Mouse (Mus musculus) embryonic facial prominence, embryonic 12.5 days (tissue): ENCODE data around the gene Lrrc2. TPM values are rescaled to one million over a fixed set of nuclear protein-coding genes. Genes with fewer than 3 reads are reported as not detected.

Experiments
- ATAC-seq: fragments of 200-750 bp; cut with Nextera tagmentation; 2 replicates; pipeline ENCODE4 v1.8.0; 2017; ENCODE audit not compliant: insufficient number of reproducible peaks, insufficient read depth, low FRiP score, low TSS enrichment
- H3K27ac ChIP-seq: fragments of 300-500 bp; sonication (generic); 2 replicates; pipeline ENCODE4 v1.5.1; 2016; ENCODE audit warnings: mild to moderate bottlenecking
- H3K27me3 ChIP-seq: fragments of 300-500 bp; sonication (generic); 2 replicates; pipeline ENCODE4 v1.6.1; 2016; ENCODE audit warnings: mild to moderate bottlenecking, moderate library complexity
- H3K36me3 ChIP-seq: fragments of 300-500 bp; sonication (generic); 2 replicates; pipeline ENCODE4 v1.6.1; 2016; ENCODE audit warnings: mild to moderate bottlenecking
- H3K4me1 ChIP-seq: fragments of 300-500 bp; sonication (generic); 2 replicates; pipeline ENCODE4 v1.6.1; 2016
- H3K4me2 ChIP-seq: fragments of 300-500 bp; sonication (generic); replicated peaks from 2 replicates; pipeline ENCODE4 v1.6.1; 2016; ENCODE audit warnings: mild to moderate bottlenecking, moderate library complexity
- H3K4me3 ChIP-seq: fragments of 300-500 bp; sonication (generic); 2 replicates; pipeline ENCODE4 v1.5.1; 2016; ENCODE audit warnings: mild to moderate bottlenecking
- H3K9ac ChIP-seq: fragments of 300-500 bp; sonication (generic); 2 replicates; pipeline ENCODE4 v1.6.1; 2016; ENCODE audit warnings: mild to moderate bottlenecking, moderate library complexity
- H3K9me3 ChIP-seq: fragments of 300-500 bp; sonication (generic); 2 replicates; pipeline ENCODE4 v1.6.1; 2016; ENCODE audit warnings: mild to moderate bottlenecking, moderate library complexity
- WGBS: fragments of 180-500 bp; shearing (Covaris S2); methylation state at CpG from one replicate; pipeline ENCODE4 v1.1.7; 2016; 5-methylcytosine and 5-hydroxymethylcytosine counted together
- polyA plus RNA-seq: library from polyadenylated mRNA; unstranded; fragments of >200 nt; fragmentation: Nextera tagmentation; extraction: Ambion mirVana; gene quantifications from 2 replicates; pipeline ENCODE4 v1.2.1, GENCODE M21; 2016

Lrrc2 gene
- polyA plus RNA-seq, 1 experiment from 2014 or later: 0.15 TPM

GRCm38 (mm10) chr9:110931573-110931972 lies 19.8 kb upstream of the Lrrc2 start:
- ATAC-seq: no peak
- Histone ChIP-seq H3K9me3 (no peaks in the 10 kb centered on the region), H3K9ac (no peak overlapping the region), H3K36me3 (no peaks in the 10 kb centered on the region), H3K4me1 (no peaks in the 10 kb centered on the region), H3K27ac (no peak overlapping the region), H3K4me3 (no peak overlapping the region), H3K4me2 (no peak overlapping the region), H3K27me3 (no peaks in the 10 kb centered on the region)
- WGBS: 75% methylated on average over 6 of the region's 6 CpGs

- Histone ChIP-seq H3K4me3 (no peak overlapping the region), H3K27me3 (no peaks in the 10 kb centered on the region), H3K27ac (no peak overlapping the region), H3K9me3 (no peaks in the 10 kb centered on the region), H3K9ac (no peak overlapping the region), H3K4me1 (no peaks in the 10 kb centered on the region), H3K4me2 (no peak overlapping the region), H3K36me3 (no peaks in the 10 kb centered on the region)
- WGBS: 76% methylated on average over 12 of the region's 12 CpGs
- ATAC-seq: no peak
Observed at GRCm38 (mm10) chr9:110933850-110934437, 17.4 kb upstream of the Lrrc2 start.

- WGBS: 81% methylated on average over 7 of the region's 7 CpGs
- Histone ChIP-seq H3K27ac (no peak overlapping the region), H3K36me3 (no peaks in the 10 kb centered on the region), H3K9me3 (no peaks in the 10 kb centered on the region), H3K9ac (no peak overlapping the region), H3K4me1 (no peaks in the 10 kb centered on the region), H3K27me3 (no peaks in the 10 kb centered on the region), H3K4me2 (no peak overlapping the region), H3K4me3 (no peak overlapping the region)
- ATAC-seq: no peak
Observed at GRCm38 (mm10) chr9:110935941-110936340, 15.4 kb upstream of the Lrrc2 start.

- no peak for ATAC-seq
- H3K27me3 ChIP-seq: no peaks in the 10 kb centered on the region
- H3K36me3 ChIP-seq: no peaks in the 10 kb centered on the region
- H3K4me1 ChIP-seq: no peaks in the 10 kb centered on the region
- H3K9ac ChIP-seq: no peak overlapping the region
- 62% methylated on average over 12 of the region's 12 CpGs for WGBS
- no peaks in the 10 kb centered on the region for H3K9me3 ChIP-seq
- H3K4me2 ChIP-seq: no peak overlapping the region
- H3K27ac ChIP-seq: no peak overlapping the region
- H3K4me3 ChIP-seq: no peak overlapping the region
Observed at GRCm38 (mm10) chr9:110937506-110938490, 13.5 kb upstream of the Lrrc2 start.

- H3K36me3 ChIP-seq: no peaks in the 10 kb centered on the region
- H3K4me3 ChIP-seq: no peak overlapping the region
- H3K9ac ChIP-seq: no peak overlapping the region
- no peak for ATAC-seq
- 29% methylated on average over 13 of the region's 13 CpGs for WGBS
- peaks cover 43% of the 10 kb centered on the region for H3K27me3 ChIP-seq
- H3K4me1 ChIP-seq: peaks cover 9% of the 10 kb centered on the region
- H3K4me2 ChIP-seq: no peak overlapping the region
- no peaks in the 10 kb centered on the region for H3K9me3 ChIP-seq
- no peak overlapping the region for H3K27ac ChIP-seq
Observed at GRCm38 (mm10) chr9:110944265-110944664, 7.1 kb upstream of the Lrrc2 start.

- Histone ChIP-seq H3K4me3 (no peak overlapping the region), H3K27me3 (peaks cover 43% of the 10 kb centered on the region), H3K9me3 (no peaks in the 10 kb centered on the region), H3K9ac (no peak overlapping the region), H3K36me3 (no peaks in the 10 kb centered on the region), H3K27ac (no peak overlapping the region), H3K4me2 (no peak overlapping the region), H3K4me1 (peaks cover 9% of the 10 kb centered on the region)
- WGBS: 18% methylated on average over 18 of the region's 18 CpGs
- no peak for ATAC-seq
Observed at GRCm38 (mm10) chr9:110945343-110945742, 6.0 kb upstream of the Lrrc2 start.

- H3K4me2 ChIP-seq: peak within 1 kb of the TSS; percentile 23; the same call in 1 of the 2 replicates
- no peak within 1 kb of the TSS for H3K27ac ChIP-seq
- H3K27me3 ChIP-seq: peaks cover 43% of the 10 kb centered on the region
- no peaks in the 10 kb centered on the region for H3K9me3 ChIP-seq
- no peak within 1 kb of the TSS for H3K4me3 ChIP-seq
- peaks cover 9% of the 10 kb centered on the region for H3K4me1 ChIP-seq
- H3K9ac ChIP-seq: no peak within 1 kb of the TSS
- H3K36me3 ChIP-seq: no peaks in the 10 kb centered on the region
- 9% methylated on average over 11 of the region's 11 CpGs for WGBS
- no peak for ATAC-seq
Observed at GRCm38 (mm10) chr9:110945926-110946325, 5.4 kb upstream of the Lrrc2 start, which contains the start of gene Tdgf1. TSS of gene Tdgf1 (minus strand) at chr9:110946158.

GRCm38 (mm10) chr9:110946548-110947044 lies 4.7 kb upstream of the Lrrc2 start:
- Histone ChIP-seq H3K27me3 (peaks cover 43% of the 10 kb centered on the region), H3K4me3 (no peak overlapping the region), H3K27ac (no peak overlapping the region), H3K4me1 (peaks cover 9% of the 10 kb centered on the region), H3K9ac (no peak overlapping the region), H3K36me3 (no peaks in the 10 kb centered on the region), H3K9me3 (no peaks in the 10 kb centered on the region), H3K4me2 (peak overlapping the region; percentile 23; the same call in 1 of the 2 replicates)
- no peak for ATAC-seq
- WGBS: 8% methylated on average over 20 of the region's 20 CpGs

GRCm38 (mm10) chr9:110947261-110947661 lies 4.1 kb upstream of the Lrrc2 start:
- no peak overlapping the region for H3K4me2 ChIP-seq
- no peaks in the 10 kb centered on the region for H3K36me3 ChIP-seq
- H3K4me1 ChIP-seq: peaks cover 9% of the 10 kb centered on the region
- no peak overlapping the region for H3K4me3 ChIP-seq
- ATAC-seq: no peak
- H3K27ac ChIP-seq: no peak overlapping the region
- H3K27me3 ChIP-seq: peaks cover 49% of the 10 kb centered on the region
- WGBS: 4% methylated on average over 6 of the region's 6 CpGs
- H3K9me3 ChIP-seq: no peaks in the 10 kb centered on the region
- no peak overlapping the region for H3K9ac ChIP-seq

GRCm38 (mm10) chr9:110947900-110948299 lies 3.4 kb upstream of the Lrrc2 start:
- Histone ChIP-seq H3K9ac (no peak overlapping the region), H3K4me3 (no peak overlapping the region), H3K4me1 (peaks cover 9% of the 10 kb centered on the region), H3K9me3 (no peaks in the 10 kb centered on the region), H3K27ac (no peak overlapping the region), H3K4me2 (no peak overlapping the region), H3K36me3 (no peaks in the 10 kb centered on the region), H3K27me3 (peaks cover 55% of the 10 kb centered on the region)
- 33% methylated on average over 6 of the region's 6 CpGs for WGBS
- no peak for ATAC-seq

- Histone ChIP-seq H3K27ac (no peak overlapping the region), H3K4me1 (peaks cover 9% of the 10 kb centered on the region), H3K9me3 (no peaks in the 10 kb centered on the region), H3K9ac (no peak overlapping the region), H3K4me2 (no peak overlapping the region), H3K27me3 (peaks cover 56% of the 10 kb centered on the region), H3K4me3 (no peak overlapping the region), H3K36me3 (no peaks in the 10 kb centered on the region)
- ATAC-seq: no peak
- whole genome bisulfite sequencing: 59% methylated on average over 8 of the region's 8 CpGs
Observed at GRCm38 (mm10) chr9:110948813-110949310, 2.5 kb upstream of the Lrrc2 start.
